ENCODE assay signal across 9 mouse cellular contexts in genomic region chr5:143059182-143059581, GRCm38 (mm10). TPM values are rescaled to one million over a fixed set of nuclear protein-coding genes. Genes with fewer than 3 reads are reported as not detected.
DNase-seq lines count a peak whose midpoint lies in the region; ATAC-seq and TF ChIP-seq lines count a peak whose summit lies in the region.
"Had no signal": no experiment of that assay in that cellular context is flagged by ENCODE, and none has a peak within 500 bp of the region (broad histone marks: within the 10 kb centered on the region; RNA-seq: fewer than 3 reads in every experiment).

No protein-coding gene starts in this region.

- H3K9me3 ChIP-seq in heart, embryonic 13.5 days = no peaks in the 10 kb centered on the region
- H3K9me3 ChIP-seq in intestine, postnatal 0 days (ENCODE audit: control insufficient read depth) = no peaks in the 10 kb centered on the region
- no peaks in the 10 kb centered on the region for H3K9me3 ChIP-seq in stomach, postnatal 0 days (ENCODE audit: control insufficient read depth, low read length)

- TF ChIP-seq CTCF in intestine, postnatal 0 days (IDR thresholded peaks at IDR 0.05; ENCODE audit: low read depth) = no peak
- no peak for TF ChIP-seq CTCF in stomach, postnatal 0 days (IDR thresholded peaks at IDR 0.05; ENCODE audit: low read depth)
- TF ChIP-seq CTCF in cerebellum, adult 2 months (IDR thresholded peaks at IDR 0.05; ENCODE audit: borderline replicate concordance, insufficient read depth, low read depth, low read length) = no peak

- no peak overlapping the region for H3K4me2 ChIP-seq in heart, embryonic 13.5 days
- no peak overlapping the region for H3K4me2 ChIP-seq in intestine, postnatal 0 days (replicated peaks; ENCODE audit: low read depth)
- no peak overlapping the region for H3K4me2 ChIP-seq in stomach, postnatal 0 days (replicated peaks; ENCODE audit: low read depth)

- no peak for TF ChIP-seq EP300 in stomach, postnatal 0 days (optimal IDR thresholded peaks at IDR 0.05)

- peaks cover 79% of the 10 kb centered on the region for H3K4me1 ChIP-seq in heart, embryonic 13.5 days
- no peaks in the 10 kb centered on the region for H3K4me1 ChIP-seq in intestine, postnatal 0 days (replicated peaks; ENCODE audit: control insufficient read depth, insufficient read depth, low read length)
- no peaks in the 10 kb centered on the region; the same call in 1 of the 2 replicates for H3K4me1 ChIP-seq in stomach, postnatal 0 days (replicated peaks; ENCODE audit: control insufficient read depth, insufficient read depth)
- H3K4me1 ChIP-seq in cerebellum, adult 2 months (ENCODE audit: control insufficient read depth, insufficient read depth, low read length) = no peaks in the 10 kb centered on the region; the same call in 1 of the 2 replicates

- no peak overlapping the region for H3K4me3 ChIP-seq in heart, embryonic 13.5 days
- no peak overlapping the region for H3K4me3 ChIP-seq in intestine, postnatal 0 days (ENCODE audit: low read depth, low read length)
- no peak overlapping the region for H3K4me3 ChIP-seq in stomach, postnatal 0 days (ENCODE audit: low read depth, low read length)
- no peak overlapping the region for H3K4me3 ChIP-seq in cerebellum, adult 2 months (replicated peaks; ENCODE audit: insufficient read depth, low read depth, low read length)

- no peak for ATAC-seq in heart, embryonic 13.5 days (ENCODE audit: extremely low read depth, insufficient number of reproducible peaks, low FRiP score, low TSS enrichment)
- no peak for ATAC-seq in intestine, postnatal 0 days
- ATAC-seq in stomach, postnatal 0 days (ENCODE audit: low FRiP score, low TSS enrichment) = peak; percentile 47; the same call in 1 of the 2 replicates

- H3K36me3 ChIP-seq in heart, embryonic 13.5 days = peaks cover 27% of the 10 kb centered on the region
- H3K36me3 ChIP-seq in intestine, postnatal 0 days (ENCODE audit: control insufficient read depth, insufficient read depth) = peaks cover 24% of the 10 kb centered on the region
- no peaks in the 10 kb centered on the region for H3K36me3 ChIP-seq in stomach, postnatal 0 days (ENCODE audit: control insufficient read depth, insufficient read depth, low read length)

- intact Hi-C loops in heart, postnatal 25 days (cut with DNase I) = no loop called here

- H3K27me3 ChIP-seq in heart, embryonic 13.5 days (replicated peaks) = no peaks in the 10 kb centered on the region
- no peaks in the 10 kb centered on the region for H3K27me3 ChIP-seq in intestine, postnatal 0 days (replicated peaks; ENCODE audit: control insufficient read depth, insufficient read depth, low read length)
- no peaks in the 10 kb centered on the region for H3K27me3 ChIP-seq in stomach, postnatal 0 days (ENCODE audit: control insufficient read depth, insufficient read depth, low read length)
- no peaks in the 10 kb centered on the region for H3K27me3 ChIP-seq in cerebellum, adult 2 months (ENCODE audit: control insufficient read depth, insufficient read depth, low read length)

- DNase-seq in heart, postnatal 25 days (ENCODE audit: low spot score) = no peak
- peak; percentile 29 to 44 for DNase-seq in spleen, postnatal 36 days (ENCODE audit: low spot score in 2 of 2)
- DNase-seq in spleen, adult 12 weeks (ENCODE audit: low spot score) = no peak
- DNase-seq in stomach, postnatal 0 days (ENCODE audit: low spot score) = no peak
- DNase-seq in embryo, embryonic 10.5 days (ENCODE audit: low spot score) = no peak
- DNase-seq in cerebellum, adult 2 months = no peak
- DNase-seq: kidney, adult 18-20 months had no signal

- peak overlapping the region; percentile 89 for H3K27ac ChIP-seq in heart, embryonic 13.5 days (replicated peaks)
- peak overlapping the region; percentile 55; the same call in 1 of the 2 replicates for H3K27ac ChIP-seq in intestine, postnatal 0 days (ENCODE audit: low read depth, low read length)
- peak overlapping the region; percentile 81 for H3K27ac ChIP-seq in stomach, postnatal 0 days (replicated peaks)
- H3K27ac ChIP-seq in cerebellum, adult 2 months (ENCODE audit: insufficient read depth, low read length) = no peak overlapping the region

- no peak for TF ChIP-seq POLR2A in cerebellum, adult 2 months (IDR thresholded peaks at IDR 0.05; ENCODE audit: borderline replicate concordance, insufficient read depth, low read length)

- H3K9ac ChIP-seq in heart, embryonic 13.5 days = peak overlapping the region; percentile 60
- no peak overlapping the region for H3K9ac ChIP-seq in intestine, postnatal 0 days (ENCODE audit: low read depth, low read length)
- H3K9ac ChIP-seq in stomach, postnatal 0 days (ENCODE audit: low read length) = no peak overlapping the region; the same call in 1 of the 2 replicates

RNA-seq across cellular contexts. Expression of gene Rnf216, which starts 53.6 kb away (rescaled TPM):
- 24.6 and 25.1 TPM in 2 replicates for polyA plus RNA-seq in heart, embryonic 13.5 days (2015; fragmentation: Nextera tagmentation; extraction: Ambion mirVana)
- 10 to 100 TPM; 22.8 to 26.2 TPM for total RNA-seq in heart, postnatal 25 days (2021)
- 16.9 and 20.6 TPM in 2 replicates for polyA plus RNA-seq in intestine, postnatal 0 days (2015; fragmentation: Nextera tagmentation; extraction: Ambion mirVana)
- 15.4 and 15.6 TPM in 2 replicates for polyA plus RNA-seq in stomach, postnatal 0 days (2015; fragmentation: Nextera tagmentation; extraction: Ambion mirVana)
- polyA plus RNA-seq in cerebellum, adult 2 months (2012; rRNA removed) = 33.8 and 35.6 TPM in 2 replicates

Comparison
In these comparisons a context has a peak if more than half of its experiments do, and no peak if none do; other contexts are left out.
1. DNase-seq: peak in spleen, postnatal 36 days (2 of 2); none in heart, postnatal 25 days (single experiment), spleen, adult 12 weeks (single experiment), stomach, postnatal 0 days (single experiment), embryo, embryonic 10.5 days (single experiment) and cerebellum, adult 2 months (0 of 2).